8 mouse cellular contexts compared by ENCODE assay signal in the genomic region with DNA sequence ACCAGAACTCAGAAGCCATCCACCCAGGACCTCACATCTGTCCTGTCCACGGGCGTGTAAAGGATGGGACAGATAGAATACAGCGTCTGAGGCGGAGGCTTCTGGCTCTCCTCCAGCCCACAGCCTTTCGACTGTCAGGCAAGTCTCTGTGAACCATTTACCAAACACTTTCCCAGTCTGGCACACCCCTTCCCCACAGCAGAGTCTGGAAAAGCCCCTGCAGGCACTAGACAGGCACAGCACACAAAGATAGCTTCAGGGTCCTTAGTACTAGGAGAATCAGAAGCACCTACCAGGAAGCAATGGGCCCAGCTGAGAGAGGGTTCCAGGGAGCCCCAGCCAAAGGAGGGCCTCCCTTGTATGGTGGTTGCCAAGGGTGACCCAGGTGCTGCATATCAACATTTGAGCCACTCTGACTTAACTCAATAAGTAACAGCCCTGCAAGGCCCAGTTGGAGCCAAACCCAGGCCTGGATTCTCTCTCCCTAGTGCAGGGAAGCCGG. TPM values are rescaled to one million over a fixed set of nuclear protein-coding genes. Genes with fewer than 3 reads are reported as not detected.
DNase-seq lines count a peak whose midpoint lies in the region; ATAC-seq lines count a peak whose summit lies in the region.

No protein-coding gene starts in this region.

- H3K4me1 ChIP-seq in intestine, embryonic 15.5 days (replicated peaks), result peaks cover 49% of the 10 kb centered on the region
- peaks cover 52% of the 10 kb centered on the region for H3K4me1 ChIP-seq in lung, embryonic 15.5 days
- H3K4me1 ChIP-seq in stomach, embryonic 14.5 days (ENCODE audit: control insufficient read depth, insufficient read depth, low read length), result peaks cover 45% of the 10 kb centered on the region

- peak overlapping the region; percentile 55 for H3K4me2 ChIP-seq in intestine, embryonic 15.5 days (replicated peaks)
- peak overlapping the region; percentile 43 for H3K4me2 ChIP-seq in lung, embryonic 15.5 days
- H3K4me2 ChIP-seq in stomach, embryonic 14.5 days (replicated peaks; ENCODE audit: low read depth, low read length), result peak overlapping the region; percentile 35

- WGBS in intestine, embryonic 15.5 days, result 4% methylated on average over 6 of the region's 6 CpGs
- WGBS in lung, embryonic 15.5 days, result 6% methylated on average over 6 of the region's 6 CpGs
- WGBS in stomach, embryonic 14.5 days, result 7% methylated on average over 6 of the region's 6 CpGs

- H3K9me3 ChIP-seq in intestine, embryonic 15.5 days, result no peaks in the 10 kb centered on the region
- H3K9me3 ChIP-seq in lung, embryonic 15.5 days, result no peaks in the 10 kb centered on the region
- no peaks in the 10 kb centered on the region for H3K9me3 ChIP-seq in stomach, embryonic 14.5 days (ENCODE audit: control insufficient read depth, low read depth, low read length)

- H3K36me3 ChIP-seq in intestine, embryonic 15.5 days, result no peaks in the 10 kb centered on the region
- H3K36me3 ChIP-seq in lung, embryonic 15.5 days, result no peaks in the 10 kb centered on the region
- no peaks in the 10 kb centered on the region for H3K36me3 ChIP-seq in stomach, embryonic 14.5 days (ENCODE audit: control insufficient read depth, insufficient read depth, low read length)

- peak; percentile 95 for ATAC-seq in intestine, embryonic 15.5 days
- peak; percentile 72 for ATAC-seq in lung, embryonic 15.5 days (ENCODE audit: borderline replicate concordance, extremely low read depth, low FRiP score, low TSS enrichment)
- peak; percentile 93 for ATAC-seq in stomach, embryonic 14.5 days (ENCODE audit: insufficient number of reproducible peaks, insufficient read depth, low FRiP score, low read depth)

- DNase-seq in Muller cell, postnatal 12 days (ENCODE audit: inconsistent ontology term), result peak; percentile 7
- DNase-seq in adrenal gland, postnatal 14 days, result peak; percentile 66
- DNase-seq in heart, adult 18-20 months, result peak; percentile 65 to 70
- DNase-seq in layer of hippocampus, postnatal 14 days (ENCODE audit: low spot score in 2 of 2), result no peak
- no peak for DNase-seq in cerebellum, adult 9-11 months

- H3K9ac ChIP-seq in intestine, embryonic 15.5 days, result peak overlapping the region; percentile 38
- peak overlapping the region; percentile 32 for H3K9ac ChIP-seq in lung, embryonic 15.5 days
- no peak overlapping the region for H3K9ac ChIP-seq in stomach, embryonic 14.5 days (replicated peaks; ENCODE audit: low read depth, low read length)

- peak overlapping the region; percentile 29 for H3K4me3 ChIP-seq in intestine, embryonic 15.5 days (replicated peaks)
- peak overlapping the region; percentile 17 for H3K4me3 ChIP-seq in lung, embryonic 15.5 days
- peak overlapping the region; percentile 15; the same call in 1 of the 2 replicates for H3K4me3 ChIP-seq in stomach, embryonic 14.5 days (ENCODE audit: low read depth, low read length)

- no peaks in the 10 kb centered on the region for H3K27me3 ChIP-seq in intestine, embryonic 15.5 days (replicated peaks)
- H3K27me3 ChIP-seq in lung, embryonic 15.5 days, result no peaks in the 10 kb centered on the region
- H3K27me3 ChIP-seq in stomach, embryonic 14.5 days (ENCODE audit: control insufficient read depth, insufficient read depth, low read length), result no peaks in the 10 kb centered on the region

- peak overlapping the region; percentile 91 for H3K27ac ChIP-seq in intestine, embryonic 15.5 days
- H3K27ac ChIP-seq in lung, embryonic 15.5 days, result peak overlapping the region; percentile 87
- peak overlapping the region; percentile 94 for H3K27ac ChIP-seq in stomach, embryonic 14.5 days (ENCODE audit: low read length)

RNA-seq across cellular contexts. Expression of a gene that starts 0.8 kb away (rescaled TPM):
- total RNA-seq in adrenal gland, postnatal 14 days (2021), result 10.7 and 13.1 TPM in 2 replicates
- 10 to 100 TPM in 1 of 2 experiments, 1 to 10 TPM in 1; 7.4 to 10.0 TPM for total RNA-seq in heart, adult 18-20 months (2021)
- polyA plus RNA-seq in intestine, embryonic 15.5 days (2015; fragmentation: Nextera tagmentation; extraction: Ambion mirVana), result 18.2 and 19.7 TPM in 2 replicates
- polyA plus RNA-seq in lung, embryonic 15.5 days (2015; fragmentation: Nextera tagmentation; extraction: Ambion mirVana), result 6.8 and 7.9 TPM in 2 replicates
- polyA plus RNA-seq in stomach, embryonic 14.5 days (2014; fragmentation: Nextera tagmentation; extraction: Ambion mirVana), result 8.6 and 10.6 TPM in 2 replicates
- 1 to 10 TPM; 5.4 to 5.6 TPM for total RNA-seq in layer of hippocampus, postnatal 14 days (2021)

Comparison
In these comparisons a context has a peak if more than half of its experiments do, and no peak if none do; other contexts are left out.
1. DNase-seq: peak in Muller cell, postnatal 12 days (single experiment), adrenal gland, postnatal 14 days (single experiment) and heart, adult 18-20 months (2 of 2); none in layer of hippocampus, postnatal 14 days (0 of 2) and cerebellum, adult 9-11 months (single experiment).
2. Peak in every context shown above with its lines, with median percentiles within 50 percentile points of each other: ATAC-seq, H3K27ac ChIP-seq, H3K4me2 ChIP-seq and H3K4me3 ChIP-seq.